ENCODE assay signal across 18 mouse cellular contexts in genomic region chr10:72394367-72394766, GRCm38 (mm10).
DNase-seq lines count a peak whose midpoint lies in the region; ATAC-seq and TF ChIP-seq lines count a peak whose summit lies in the region.
"Had no signal": no experiment of that assay in that cellular context is flagged by ENCODE, and none has a peak within 500 bp of the region (broad histone marks: within the 10 kb centered on the region; RNA-seq: fewer than 3 reads in every experiment).

No protein-coding gene starts in this region.

- H3K27ac ChIP-seq in hindbrain, postnatal 0 days, result no peak overlapping the region
- no peak overlapping the region for H3K27ac ChIP-seq in hindbrain, embryonic 16.5 days (ENCODE audit: low read depth, low read length)
- no peak overlapping the region for H3K27ac ChIP-seq in kidney, embryonic 14.5 days (ENCODE audit: low read depth, low read length)
- H3K27ac ChIP-seq: embryonic facial prominence, embryonic 12.5 days; forebrain, embryonic 15.5 days; heart, adult 2 months; hindbrain, embryonic 10.5 days; hindbrain, embryonic 14.5 days had no signal

- WGBS in hindbrain, postnatal 0 days, result 94% methylated on average over 1 of the region's 1 CpGs
- WGBS in hindbrain, embryonic 16.5 days, result 93% methylated on average over 1 of the region's 1 CpGs
- WGBS in kidney, embryonic 14.5 days, result 100% methylated on average over 1 of the region's 1 CpGs

- H3K4me1 ChIP-seq in hindbrain, postnatal 0 days (ENCODE audit: insufficient read depth, low read length), result no peaks in the 10 kb centered on the region
- no peaks in the 10 kb centered on the region for H3K4me1 ChIP-seq in hindbrain, embryonic 16.5 days (ENCODE audit: control insufficient read depth, insufficient read depth, low read depth, low read length)
- no peaks in the 10 kb centered on the region for H3K4me1 ChIP-seq in kidney, embryonic 14.5 days (ENCODE audit: control insufficient read depth, insufficient read depth, low read length)
- H3K4me1 ChIP-seq: embryonic facial prominence, embryonic 12.5 days; forebrain, embryonic 15.5 days; heart, embryonic 12.5 days; hindbrain, embryonic 10.5 days had no signal

- H3K27me3 ChIP-seq in hindbrain, postnatal 0 days (ENCODE audit: insufficient read depth, low read length), result no peaks in the 10 kb centered on the region
- no peaks in the 10 kb centered on the region for H3K27me3 ChIP-seq in hindbrain, embryonic 16.5 days (replicated peaks; ENCODE audit: control insufficient read depth, insufficient read depth, low read length)
- no peaks in the 10 kb centered on the region for H3K27me3 ChIP-seq in kidney, embryonic 14.5 days (ENCODE audit: control insufficient read depth, insufficient read depth, low read length)
- H3K27me3 ChIP-seq: embryonic facial prominence, embryonic 12.5 days; forebrain, embryonic 15.5 days; heart, embryonic 12.5 days had no signal

- no peaks in the 10 kb centered on the region for H3K9me3 ChIP-seq in hindbrain, postnatal 0 days (ENCODE audit: low read length)
- no peaks in the 10 kb centered on the region for H3K9me3 ChIP-seq in hindbrain, embryonic 16.5 days (ENCODE audit: control insufficient read depth, low read length)
- H3K9me3 ChIP-seq in kidney, embryonic 14.5 days (ENCODE audit: control insufficient read depth, low read length), result no peaks in the 10 kb centered on the region
- H3K9me3 ChIP-seq: embryonic facial prominence, embryonic 12.5 days; forebrain, embryonic 15.5 days; heart, embryonic 12.5 days had no signal

- no peak for DNase-seq in hindbrain, postnatal 0 days (ENCODE audit: low spot score)
- DNase-seq in A20 (ENCODE audit: low read depth, low spot score) (peak; percentile 28), ES-CJ7 (ENCODE audit: low read depth, low spot score) (peak; percentile 14), ZHBTc4 (ENCODE audit: low read depth, low spot score) (peak; percentile 27)
- no peak for DNase-seq in gastrocnemius, postnatal 10 days
- DNase-seq: adrenal gland, postnatal 14 days; cerebellum, adult 11-12 months; cerebellum, adult 9-10 months; cerebellum, postnatal 25 days; heart, adult 2 months had no signal

- ATAC-seq in hindbrain, postnatal 0 days, result no peak
- ATAC-seq in hindbrain, embryonic 16.5 days, result no peak
- ATAC-seq in kidney, embryonic 14.5 days (ENCODE audit: low FRiP score, low TSS enrichment), result no peak
- ATAC-seq: forebrain, embryonic 15.5 days; inflammation-experienced regulatory T-cells, adult 6 months had no signal

- TF ChIP-seq CTCF in hindbrain, postnatal 0 days (IDR thresholded peaks at IDR 0.05; ENCODE audit: low read depth), result 0 out of 2 replicates have a peak, but pooled peaks have one; percentile 6

- H3K9ac ChIP-seq in hindbrain, postnatal 0 days (replicated peaks; ENCODE audit: low read length), result no peak overlapping the region
- H3K9ac ChIP-seq in hindbrain, embryonic 16.5 days (ENCODE audit: low read depth, low read length), result no peak overlapping the region
- H3K9ac ChIP-seq in kidney, embryonic 14.5 days (ENCODE audit: low read depth, low read length), result no peak overlapping the region
- H3K9ac ChIP-seq: embryonic facial prominence, embryonic 12.5 days; forebrain, embryonic 15.5 days; heart, embryonic 12.5 days; hindbrain, embryonic 14.5 days had no signal

- no peak overlapping the region for H3K4me3 ChIP-seq in hindbrain, postnatal 0 days (ENCODE audit: low read length)
- H3K4me3 ChIP-seq in hindbrain, embryonic 16.5 days (ENCODE audit: low read length), result no peak overlapping the region
- H3K4me3 ChIP-seq in kidney, embryonic 14.5 days (ENCODE audit: low read length), result no peak overlapping the region
- H3K4me3 ChIP-seq: embryonic facial prominence, embryonic 12.5 days; forebrain, embryonic 15.5 days; heart, adult 2 months; heart, embryonic 12.5 days; hindbrain, embryonic 10.5 days had no signal

- no peaks in the 10 kb centered on the region for H3K36me3 ChIP-seq in hindbrain, postnatal 0 days (ENCODE audit: insufficient read depth, low read length)
- no peaks in the 10 kb centered on the region for H3K36me3 ChIP-seq in hindbrain, embryonic 16.5 days (ENCODE audit: control insufficient read depth, insufficient read depth, low read length)
- H3K36me3 ChIP-seq in kidney, embryonic 14.5 days (ENCODE audit: control insufficient read depth, insufficient read depth, low read length), result no peaks in the 10 kb centered on the region
- H3K36me3 ChIP-seq: embryonic facial prominence, embryonic 12.5 days; forebrain, embryonic 15.5 days; heart, embryonic 12.5 days; hindbrain, embryonic 10.5 days had no signal

- H3K4me2 ChIP-seq in hindbrain, postnatal 0 days (ENCODE audit: low read depth, low read length), result no peak overlapping the region
- no peak overlapping the region for H3K4me2 ChIP-seq in hindbrain, embryonic 16.5 days (ENCODE audit: low read length)
- H3K4me2 ChIP-seq in kidney, embryonic 14.5 days (replicated peaks; ENCODE audit: low read depth, low read length), result no peak overlapping the region
- H3K4me2 ChIP-seq: embryonic facial prominence, embryonic 12.5 days; forebrain, embryonic 15.5 days; heart, embryonic 12.5 days; hindbrain, embryonic 14.5 days had no signal

Comparison
In these comparisons a context has a peak if more than half of its experiments do, and no peak if none do; other contexts are left out.
1. DNase-seq: peak in A20 (single experiment), ES-CJ7 (single experiment) and ZHBTc4 (single experiment); none in hindbrain, postnatal 0 days (single experiment) and gastrocnemius, postnatal 10 days (single experiment).